Mouse (Mus musculus) cerebellum, adult 8-10 months (tissue): ENCODE data around the gene Rpe.
"Not testable (repeated sequence)": the region's sequence is repeated elsewhere in the genome, so short reads cannot be mapped to it uniquely, and the experiment has no call there.

ENCODE experiments used
- DNase-seq: peaks from one replicate; pipeline ENCODE4 v3.0.0; 2022

The Rpe gene

DNA sequence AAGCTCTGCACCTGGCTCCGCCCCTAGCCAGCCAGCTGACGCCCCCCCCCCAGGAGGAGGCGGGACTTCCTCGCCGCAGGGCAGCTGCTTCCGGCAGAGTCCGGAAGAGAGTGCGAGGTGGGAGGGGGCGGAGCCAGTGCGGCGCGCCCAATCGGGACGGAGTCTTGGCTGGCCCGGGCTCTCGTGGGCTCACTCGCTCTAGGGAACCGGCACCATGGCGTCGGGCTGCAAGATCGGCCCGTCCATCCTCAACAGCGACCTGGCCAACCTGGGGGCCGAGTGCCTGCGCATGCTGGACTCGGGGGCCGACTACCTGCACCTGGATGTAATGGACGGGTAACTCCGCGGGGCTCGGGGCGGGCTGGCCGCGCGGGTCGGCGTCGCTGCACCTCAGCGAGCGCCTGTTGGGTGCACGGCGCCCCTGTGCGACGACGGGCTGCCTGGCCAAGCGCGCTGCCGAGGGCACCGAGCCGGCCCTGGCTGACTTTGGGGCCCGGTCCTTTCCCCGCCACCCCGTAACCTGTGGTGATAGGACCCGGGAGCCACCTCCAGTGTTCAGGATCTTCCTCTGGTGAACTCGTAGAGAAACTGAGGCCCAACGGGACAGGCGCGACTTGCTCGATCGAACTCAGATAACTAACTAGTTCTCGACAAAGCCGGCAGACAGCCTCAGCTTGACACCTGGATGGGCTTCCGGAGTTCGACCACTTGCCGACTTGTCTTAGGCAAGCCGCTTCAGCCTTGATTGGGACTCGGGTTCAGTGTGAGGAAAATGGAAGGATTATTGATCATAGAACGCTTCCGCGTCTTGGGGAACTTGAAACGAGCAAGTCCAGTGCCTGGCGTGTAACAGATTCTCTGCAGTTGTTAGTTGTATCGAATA lies at the start of gene Rpe:
Rpe (plus strand) TSS at position 139 of the 883 bp plus-strand sequence.
- peak; percentile 87 for DNase-seq

DNA sequence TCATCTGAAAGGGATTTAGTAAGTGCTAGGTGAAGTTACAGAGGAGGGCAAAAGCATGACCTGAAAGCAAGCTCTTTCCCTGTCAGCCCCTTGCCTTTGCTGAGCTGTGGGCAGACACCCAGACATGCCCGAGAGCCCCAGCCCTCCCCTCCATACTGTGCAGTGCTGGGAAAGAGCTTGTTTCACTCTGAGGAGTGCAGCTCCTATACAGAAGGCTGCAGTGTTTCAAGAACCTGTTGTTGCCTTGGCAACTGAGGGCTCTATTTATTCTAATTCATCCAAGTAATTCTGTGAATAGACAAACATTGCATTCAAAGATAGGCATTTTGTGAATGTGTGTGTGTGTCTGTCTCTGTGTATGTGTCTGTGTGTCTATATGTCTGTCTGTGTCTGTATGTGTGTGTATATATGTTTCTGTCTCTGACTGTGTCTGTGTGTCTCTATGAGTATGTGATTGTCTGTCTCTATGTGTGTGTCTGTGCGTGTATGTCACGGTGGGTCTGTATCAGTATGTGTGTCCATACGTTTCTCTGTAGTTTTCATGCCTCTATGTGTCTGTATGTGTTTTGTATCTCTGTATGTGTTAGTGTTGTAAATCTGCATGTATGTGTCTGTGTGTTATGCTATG lies 45.4 kb upstream of the Rpe start:
- DNase-seq = no peak

GRCm38 (mm10) chr1:66655747-66656119 lies 44.9 kb upstream of the Rpe start:
- no peak for DNase-seq

GRCm38 (mm10) chr1:66671475-66671874 lies 29.2 kb upstream of the Rpe start:
- DNase-seq = no peak

- DNase-seq = no peak
Observed at GRCm38 (mm10) chr1:66672812-66673211, 27.8 kb upstream of the Rpe start.

- DNase-seq = no peak
Observed at GRCm38 (mm10) chr1:66677928-66678327, 22.7 kb upstream of the Rpe start.

DNA sequence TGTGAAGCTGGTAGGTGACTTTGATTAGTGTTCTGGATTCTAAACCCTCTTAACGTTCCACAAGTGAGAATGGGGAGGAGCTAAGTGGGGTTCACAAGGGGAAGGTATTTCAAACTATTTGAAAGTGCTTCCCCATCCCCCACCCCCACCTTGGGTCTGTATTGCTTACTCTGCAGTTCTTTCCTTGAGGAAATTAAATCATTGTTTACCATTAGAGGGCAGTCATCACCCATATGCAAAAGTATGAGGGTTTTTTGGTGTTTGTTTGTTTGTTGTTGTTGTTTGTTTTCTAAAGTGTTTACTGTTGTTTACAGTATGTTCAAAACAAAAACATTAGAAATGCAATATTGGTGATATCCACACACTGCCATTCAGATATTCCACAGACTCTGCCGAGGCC lies 22.0 kb upstream of the Rpe start:
- DNase-seq = no peak

DNA sequence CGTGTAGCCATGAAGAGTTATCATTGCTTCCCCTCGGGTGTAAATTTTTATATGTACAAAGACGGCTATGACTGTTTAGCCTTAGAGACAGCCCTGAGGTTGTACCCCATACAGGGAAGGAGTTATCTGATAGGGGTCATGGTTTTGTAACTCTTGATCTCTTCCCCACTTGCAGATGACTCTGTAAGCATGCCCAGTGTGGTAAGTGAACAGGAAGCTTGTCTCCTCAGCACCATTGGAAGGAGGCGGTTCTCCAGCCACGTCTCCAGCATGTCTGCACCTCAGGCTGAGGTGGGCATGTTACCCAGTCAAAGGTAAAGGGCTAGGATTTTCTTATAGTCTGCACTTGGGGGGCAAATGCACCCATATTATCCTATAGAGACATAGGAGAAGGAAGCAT lies 17.7 kb upstream of the Rpe start:
- no peak for DNase-seq

DNA sequence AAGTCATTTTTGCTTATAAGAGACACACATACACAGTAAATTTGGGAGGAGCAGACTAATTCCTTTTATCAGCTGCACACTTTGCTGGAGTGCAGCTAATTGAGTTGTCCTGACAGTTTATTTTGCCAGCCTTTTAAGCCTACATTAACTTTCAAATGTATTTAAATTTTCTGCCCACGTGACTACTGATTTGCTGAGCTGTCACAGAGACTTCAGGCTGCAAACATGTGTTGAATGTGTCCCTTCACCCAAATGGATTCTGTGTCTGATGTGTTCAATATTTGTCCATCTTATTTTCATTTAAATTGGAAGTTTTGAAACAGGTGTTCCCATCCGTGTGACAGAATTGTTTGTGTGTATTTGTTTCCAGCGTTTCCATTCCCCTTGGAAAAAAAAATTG lies 8.9 kb upstream of the Rpe start:
- DNase-seq = no peak

GRCm38 (mm10) chr1:66692308-66692707 lies 8.3 kb upstream of the Rpe start:
- no peak for DNase-seq

DNA sequence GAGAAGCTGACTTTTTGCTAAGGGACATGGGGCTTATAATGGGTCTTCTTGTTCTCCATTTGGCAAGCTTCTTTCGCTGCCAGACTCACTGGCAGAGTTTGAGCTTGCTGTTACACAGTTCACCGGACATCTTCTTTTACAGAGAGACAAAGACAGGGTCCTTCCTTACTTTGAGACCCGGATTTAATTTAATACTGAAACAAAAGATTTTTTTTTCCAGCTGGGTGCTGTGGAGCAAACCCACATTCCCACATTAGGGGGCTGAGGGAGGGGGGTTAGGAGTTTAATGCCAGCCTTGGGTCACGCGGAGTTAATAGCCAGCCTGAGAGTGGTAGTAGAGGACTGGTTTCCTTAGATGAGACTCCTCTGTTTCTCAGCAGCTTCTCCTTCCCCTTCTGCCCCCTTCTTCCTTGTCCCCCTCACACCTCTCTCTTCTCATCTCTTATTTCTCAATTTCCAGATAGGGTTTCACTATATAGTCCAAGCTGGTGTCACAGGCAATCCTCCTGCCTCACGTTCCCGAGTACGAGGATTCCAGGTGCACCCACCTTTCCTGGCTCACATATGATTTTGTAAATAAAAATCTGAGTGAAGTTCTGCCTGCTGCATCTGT lies 7.7 kb upstream of the Rpe start:
- DNase-seq = no peak

DNA sequence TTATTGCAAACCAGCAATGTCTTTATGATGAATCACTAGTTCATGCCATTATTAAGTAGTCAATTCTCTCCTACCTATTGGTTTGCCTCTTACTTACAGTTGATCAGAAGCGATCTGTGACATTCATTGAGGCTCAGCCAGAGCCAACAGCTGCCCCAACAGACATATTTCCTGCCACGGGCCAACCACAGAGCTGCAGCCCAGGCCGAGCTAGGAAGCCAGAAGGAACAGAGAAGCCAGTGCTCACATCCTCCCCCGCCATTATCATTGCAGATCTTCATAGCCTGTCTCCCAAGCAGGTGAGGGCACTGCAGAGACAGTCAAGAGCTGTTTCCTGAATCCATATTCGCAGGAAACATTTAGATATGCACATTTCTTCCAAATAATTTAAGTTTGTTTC lies 6.4 kb upstream of the Rpe start:
- no peak for DNase-seq

- no peak for DNase-seq
Observed at GRCm38 (mm10) chr1:66695296-66695695, 5.3 kb upstream of the Rpe start.

DNA sequence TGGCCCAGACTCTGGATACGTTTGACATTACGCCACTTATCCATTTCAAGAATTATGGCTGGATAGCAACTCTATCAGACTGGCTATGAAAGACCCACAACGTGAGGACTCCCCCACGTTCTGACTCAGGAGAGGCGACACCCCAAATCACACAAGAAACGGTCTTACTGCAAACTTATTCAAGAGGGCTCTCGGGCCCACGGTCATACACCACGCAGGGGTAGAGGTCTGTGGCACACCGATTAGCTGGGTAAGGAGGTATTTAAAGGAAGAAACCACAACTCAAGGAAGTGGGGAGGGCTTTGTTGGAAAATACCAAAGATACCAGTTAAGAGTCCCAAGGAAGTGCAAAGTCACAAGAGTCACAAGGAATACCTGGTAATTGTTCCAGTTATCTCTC lies 1.0 kb upstream of the Rpe start:
- not testable (repeated sequence) for DNase-seq

GRCm38 (mm10) chr1:66700149-66700692 lies 410 bp upstream of the Rpe start:
- no peak for DNase-seq

- DNase-seq = no peak
Observed at GRCm38 (mm10) chr1:66701576-66701940, 927 bp downstream of the Rpe start.

DNA sequence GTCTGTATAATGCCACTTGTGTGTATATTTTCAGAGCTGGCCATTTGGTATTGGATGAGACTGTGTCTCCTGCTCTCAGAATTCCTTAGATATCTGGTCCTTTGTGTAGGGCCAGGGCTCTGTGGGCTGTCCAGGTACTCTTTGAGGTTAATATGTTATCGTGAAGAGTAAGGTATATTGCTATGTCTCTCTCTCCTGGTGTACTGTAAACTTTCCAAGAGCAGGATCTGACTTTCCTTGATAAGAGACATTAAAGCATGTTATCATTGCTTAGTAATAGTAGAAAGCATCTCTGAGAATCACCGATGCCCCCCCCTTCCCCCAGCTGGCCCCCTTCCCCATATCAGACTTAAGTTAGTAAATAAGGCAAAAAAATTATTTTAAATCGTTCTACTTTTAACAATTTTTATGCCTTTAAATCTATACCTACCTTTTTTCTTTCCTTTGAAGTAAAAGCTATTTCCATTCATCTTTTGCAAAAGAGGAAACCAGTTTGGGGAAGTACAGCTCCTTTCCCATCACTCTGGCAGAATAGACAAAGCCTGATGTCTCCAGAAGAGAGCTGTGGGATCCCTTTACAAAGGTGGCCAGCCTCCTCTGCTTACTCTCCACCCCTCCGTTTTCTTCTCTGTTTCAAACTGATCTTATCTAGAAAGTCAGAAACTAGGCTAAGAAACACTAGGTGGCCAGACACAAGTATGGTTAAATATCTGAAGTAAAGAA lies 2.2 kb downstream of the Rpe start:
- DNase-seq = no peak

- DNase-seq = no peak
Observed at GRCm38 (mm10) chr1:66704523-66704922, 3.9 kb downstream of the Rpe start.

DNA sequence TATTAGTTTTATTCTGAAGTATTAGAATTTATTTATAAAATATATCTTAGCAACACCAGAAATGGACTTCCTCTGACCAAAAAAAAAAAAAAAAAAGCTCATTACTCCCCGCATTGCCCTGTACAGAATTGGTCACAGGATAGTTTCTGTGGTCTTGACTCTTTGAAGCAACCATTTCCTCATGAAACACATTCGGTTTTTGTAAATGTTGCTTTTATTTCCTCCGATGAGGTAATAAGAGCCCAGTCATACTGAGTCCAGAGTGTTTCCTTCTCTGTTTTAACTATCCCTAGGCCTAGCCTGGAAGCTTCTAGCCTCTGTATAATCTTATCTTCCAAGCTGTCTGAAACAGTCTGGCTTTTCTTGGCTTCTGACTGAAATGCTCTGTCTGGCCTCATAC lies 12.2 kb downstream of the Rpe start:
- no peak for DNase-seq

DNA sequence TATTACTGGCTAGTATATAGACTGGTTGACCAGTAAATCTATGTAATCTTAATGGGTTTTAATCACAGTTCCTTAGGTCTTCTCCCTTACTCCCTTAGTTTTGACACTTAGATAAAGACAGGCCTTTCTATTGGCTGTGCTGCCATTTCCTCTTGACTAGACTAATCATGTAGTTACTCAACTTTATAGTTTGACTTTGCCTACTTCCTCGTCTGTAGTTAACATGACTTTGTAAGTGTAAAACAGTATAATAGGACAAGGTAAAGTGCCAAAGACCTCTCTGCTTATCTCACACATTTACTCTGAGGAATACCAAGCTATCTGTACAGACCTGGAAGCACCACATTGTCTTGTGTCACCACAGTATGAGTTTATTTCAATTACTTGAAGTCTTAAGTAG lies 29.9 kb downstream of the Rpe start:
- DNase-seq = no peak

DNA sequence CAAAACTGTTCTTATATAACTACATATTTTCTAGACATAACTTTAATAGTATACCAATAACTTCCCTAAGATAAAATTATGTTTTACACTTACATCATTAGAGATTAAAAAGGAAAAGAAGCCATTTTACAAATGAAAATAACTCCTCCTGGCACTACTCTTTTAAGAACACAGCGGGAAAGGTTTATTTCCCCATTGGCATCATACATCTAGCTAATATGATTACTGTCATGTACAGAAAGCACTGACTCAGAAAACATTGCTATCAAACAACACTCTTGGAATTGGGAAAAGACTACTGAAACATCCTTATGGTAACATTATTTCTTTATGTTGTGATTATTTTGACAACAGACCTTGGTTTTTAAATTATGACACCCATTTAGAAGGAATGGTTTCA lies 68.1 kb downstream of the Rpe start:
- DNase-seq = no peak
